Mouse (Mus musculus) splenic B cell, adult 2 months (primary cell): ENCODE data around the gene Srxn1.
A peak's percentile ranks its signal among the peaks of the same experiment; 100 is the strongest.
"Not testable (repeated sequence)": the region's sequence is repeated elsewhere in the genome, so short reads cannot be mapped to it uniquely, and the experiment has no call there.

ENCODE experiments used
- DNase-seq: peaks from one replicate; pipeline ENCODE4 v3.0.0-alpha.2; 2011; ENCODE audit warnings: low read depth, low spot score
- H3K27me3 ChIP-seq: 2 replicates; pipeline ENCODE4 v1.6.1; 2012; ENCODE audit warnings: mild to moderate bottlenecking, low read length, moderate library complexity, mixed read lengths; ENCODE audit not compliant: control insufficient read depth, poor library complexity, insufficient read depth, severe bottlenecking
- H3K36me3 ChIP-seq: 2 replicates; pipeline ENCODE4 v1.6.1; 2012; ENCODE audit warnings: mild to moderate bottlenecking, low read length, moderate library complexity, mixed read lengths; ENCODE audit not compliant: control insufficient read depth, poor library complexity, insufficient read depth, severe bottlenecking

Srxn1 gene

GRCm38 (mm10) chr2:152105318-152106224, at the start of gene Srxn1:
TSS of gene Srxn1 (plus strand) at chr2:152105516.
- H3K27me3 ChIP-seq, result no peaks in the 10 kb centered on the region; the same call in 1 of the 2 replicates
- no peaks in the 10 kb centered on the region for H3K36me3 ChIP-seq
- peak; percentile 34 for DNase-seq

DNA sequence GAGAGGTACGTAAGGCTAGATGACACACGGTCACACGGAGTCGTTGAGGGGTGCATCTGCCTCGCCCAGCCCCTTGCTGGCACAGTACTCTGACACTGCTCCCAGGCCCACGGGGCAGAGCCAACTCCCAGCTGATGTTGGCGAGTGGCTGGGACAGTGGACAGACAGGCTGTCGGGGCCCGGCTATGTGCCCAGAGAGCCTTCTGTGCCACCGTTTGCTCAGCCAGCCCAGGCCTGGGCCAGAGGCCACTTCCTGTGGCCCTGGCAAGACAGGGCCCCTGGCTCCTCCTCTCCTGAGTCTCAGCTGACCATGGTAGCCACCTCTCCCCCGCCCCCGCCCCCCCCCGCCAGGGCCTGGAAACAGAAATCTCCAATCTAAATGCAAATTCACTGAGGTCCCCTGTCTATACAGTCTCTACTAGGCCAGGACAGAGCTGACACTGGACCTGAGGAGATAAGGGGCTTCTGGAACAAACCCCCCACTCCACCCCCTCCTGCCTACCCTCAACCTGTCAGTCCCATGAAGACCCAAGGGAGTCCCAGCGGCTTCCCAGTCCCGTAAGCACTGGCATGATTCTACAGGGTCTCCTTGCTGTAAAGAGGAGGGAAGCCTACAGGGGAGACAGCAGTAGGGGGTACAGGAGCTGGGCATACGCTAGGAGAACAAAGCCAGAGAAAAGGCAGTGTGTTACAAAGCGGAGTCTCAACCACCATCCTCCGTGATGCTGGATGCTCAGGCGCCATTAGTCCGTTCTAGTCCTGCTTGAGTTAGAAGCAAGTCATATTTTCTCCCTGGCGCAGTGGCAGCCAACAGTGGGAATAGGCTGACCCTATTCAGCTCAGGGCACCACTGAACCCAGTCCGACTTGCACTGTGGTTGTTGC, 48.7 kb upstream of the Srxn1 start:
- DNase-seq, result no peak

DNA sequence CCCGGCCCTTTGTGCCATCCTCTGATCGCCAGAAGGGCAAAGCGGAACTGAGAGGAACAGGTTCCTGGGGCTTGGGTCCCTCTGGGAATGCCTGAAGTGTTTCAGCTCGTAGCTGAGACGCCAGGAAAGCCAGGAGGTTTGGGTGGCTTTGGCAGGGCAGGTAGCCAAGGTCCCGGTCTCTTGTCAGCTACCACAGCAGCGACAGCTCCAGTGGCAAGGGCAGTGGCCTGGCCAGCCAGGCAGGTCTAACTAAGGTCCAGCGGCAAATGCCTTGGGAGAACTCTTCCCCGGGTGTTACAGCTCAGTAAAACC, 48.1 kb upstream of the Srxn1 start:
- no peak for DNase-seq
- H3K36me3 ChIP-seq, result no peaks in the 10 kb centered on the region
- no peaks in the 10 kb centered on the region for H3K27me3 ChIP-seq

More for the DNA sequence above, 48.7 kb upstream of the Srxn1 start:
- no peaks in the 10 kb centered on the region for H3K27me3 ChIP-seq
- H3K36me3 ChIP-seq, result no peaks in the 10 kb centered on the region

DNA sequence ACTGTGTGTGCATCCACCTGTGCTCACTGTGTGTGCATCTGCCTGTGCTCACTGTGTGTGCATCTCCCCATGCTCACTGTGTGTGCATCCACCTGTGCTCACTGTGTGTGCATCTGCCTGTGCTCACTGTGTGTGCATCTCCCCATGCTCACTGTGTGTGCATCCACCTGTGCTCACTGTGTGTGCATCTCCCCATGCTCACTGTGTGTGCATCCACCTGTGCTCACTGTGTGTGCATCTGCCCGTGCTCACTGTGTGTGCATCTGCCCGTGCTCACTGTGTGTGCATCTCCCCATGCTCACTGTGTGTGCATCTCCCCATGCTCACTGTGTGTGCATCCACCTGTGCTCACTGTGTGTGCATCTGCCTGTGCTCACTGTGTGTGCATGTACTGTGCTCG, 42.5 kb upstream of the Srxn1 start:
- not testable (repeated sequence) for H3K27me3 ChIP-seq, DNase-seq, H3K36me3 ChIP-seq

DNA sequence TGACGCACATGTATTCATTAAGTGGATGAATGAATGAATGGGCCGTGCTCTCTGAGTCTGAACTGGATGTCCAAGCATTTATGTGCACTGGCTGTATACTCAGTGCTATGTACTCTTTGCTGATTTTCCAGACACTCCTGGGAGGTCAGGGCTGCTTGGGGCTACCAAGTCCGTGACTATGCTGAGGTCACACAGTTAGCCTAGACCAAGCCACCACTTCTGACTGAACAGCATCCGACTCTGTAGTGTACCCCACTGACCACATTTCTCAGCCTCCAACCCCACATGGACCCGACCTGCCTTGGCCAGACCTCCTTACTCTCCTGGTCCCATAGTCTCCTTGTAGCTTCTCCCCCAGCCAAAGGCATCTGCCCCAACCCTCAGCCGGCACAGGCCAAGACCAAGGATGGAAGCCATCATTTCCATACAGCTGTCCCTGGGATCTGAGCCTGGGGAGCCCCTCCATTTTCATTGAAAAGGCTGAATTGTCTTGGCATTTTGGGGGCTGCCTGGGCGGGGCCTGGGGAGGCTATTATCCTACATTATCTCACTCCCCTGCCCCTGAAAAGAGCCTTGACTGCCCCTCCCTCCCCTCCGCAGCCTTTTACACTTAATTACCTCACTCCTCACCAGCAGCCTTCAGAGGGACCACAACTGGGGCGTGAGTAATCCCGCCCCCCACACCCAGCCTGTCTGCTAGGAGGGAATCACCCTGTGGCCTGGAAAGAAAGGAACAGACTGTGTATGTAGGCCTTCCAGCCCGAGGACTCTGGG, 36.5 kb upstream of the Srxn1 start:
- no peaks in the 10 kb centered on the region for H3K27me3 ChIP-seq
- H3K36me3 ChIP-seq, result no peaks in the 10 kb centered on the region
- DNase-seq, result no peak

DNA sequence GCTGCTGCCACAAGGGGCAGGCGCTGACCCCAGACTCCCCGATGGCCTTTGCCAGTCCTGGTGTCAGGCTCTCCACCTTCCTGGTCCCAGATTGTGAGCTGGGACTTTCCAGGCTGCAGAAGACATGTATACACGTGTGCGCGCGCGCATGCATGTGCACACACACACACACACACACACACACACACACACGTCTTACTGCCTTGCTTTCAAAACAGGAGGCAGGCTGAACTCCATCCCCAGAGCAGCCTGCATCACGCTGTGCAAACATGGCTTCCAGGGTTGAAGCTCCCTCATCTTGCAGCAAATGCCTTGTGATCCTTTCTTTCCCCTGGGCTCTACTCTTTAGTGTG, 35.9 kb upstream of the Srxn1 start:
- Histone ChIP-seq H3K36me3 (no peaks in the 10 kb centered on the region), H3K27me3 (no peaks in the 10 kb centered on the region)
- DNase-seq, result no peak

- no peaks in the 10 kb centered on the region for H3K36me3 ChIP-seq
- no peak for DNase-seq
- H3K27me3 ChIP-seq, result no peaks in the 10 kb centered on the region
Measured at GRCm38 (mm10) chr2:152069941-152070340, 35.4 kb upstream of the Srxn1 start.

DNA sequence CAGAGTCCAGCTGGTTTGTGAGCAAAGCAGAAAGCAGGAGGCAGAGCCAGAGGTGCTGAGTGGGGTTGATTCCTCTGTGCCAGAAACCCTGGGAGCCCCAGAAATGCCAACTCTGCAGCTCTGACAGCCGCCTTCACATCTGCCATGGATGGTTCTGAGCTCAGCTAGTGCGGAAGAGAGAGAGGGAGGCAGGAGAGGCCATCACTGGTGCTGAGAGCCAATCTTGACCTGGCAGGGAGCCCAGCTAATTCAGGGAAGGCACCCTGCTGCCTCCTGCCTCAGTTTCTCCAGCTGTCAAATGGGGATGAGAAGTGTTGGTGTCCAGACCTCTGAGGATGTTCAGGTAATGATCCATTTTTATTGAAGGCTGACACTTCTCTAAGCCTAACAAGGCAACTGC, 30.8 kb upstream of the Srxn1 start:
- Histone ChIP-seq H3K27me3 (no peaks in the 10 kb centered on the region), H3K36me3 (no peaks in the 10 kb centered on the region)
- DNase-seq, result no peak

DNA sequence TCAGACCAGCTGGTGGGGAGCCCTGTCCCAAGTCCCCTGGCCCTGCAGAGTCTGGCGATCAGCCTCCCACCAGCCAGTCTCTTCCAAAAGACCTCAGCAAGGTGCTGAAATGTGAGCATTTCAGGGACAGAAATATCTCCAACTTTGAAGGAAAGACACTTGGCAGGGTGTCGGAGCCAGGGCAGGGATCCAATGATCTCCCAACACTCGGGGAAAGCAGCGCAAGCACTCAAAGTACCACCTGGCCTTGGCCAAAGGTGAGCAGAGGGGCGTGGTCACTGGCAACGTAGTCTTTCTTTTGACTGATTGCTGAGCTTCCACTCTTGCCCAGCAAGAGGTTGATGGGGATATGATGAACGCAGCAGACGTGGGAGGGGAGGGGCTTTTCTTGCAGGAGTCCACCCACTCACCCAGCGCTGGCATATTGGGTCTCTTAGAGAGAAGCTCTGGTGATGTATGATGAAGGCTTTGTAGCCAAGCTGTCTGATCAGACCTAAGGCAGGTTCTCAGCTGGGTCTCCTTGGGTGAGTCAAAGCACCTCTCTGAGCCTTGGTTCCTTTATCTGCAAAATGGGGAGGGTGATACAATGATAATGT, 29.9 kb upstream of the Srxn1 start:
- H3K27me3 ChIP-seq, result no peaks in the 10 kb centered on the region; the same call in 1 of the 2 replicates
- no peak for DNase-seq
- no peaks in the 10 kb centered on the region for H3K36me3 ChIP-seq

DNA sequence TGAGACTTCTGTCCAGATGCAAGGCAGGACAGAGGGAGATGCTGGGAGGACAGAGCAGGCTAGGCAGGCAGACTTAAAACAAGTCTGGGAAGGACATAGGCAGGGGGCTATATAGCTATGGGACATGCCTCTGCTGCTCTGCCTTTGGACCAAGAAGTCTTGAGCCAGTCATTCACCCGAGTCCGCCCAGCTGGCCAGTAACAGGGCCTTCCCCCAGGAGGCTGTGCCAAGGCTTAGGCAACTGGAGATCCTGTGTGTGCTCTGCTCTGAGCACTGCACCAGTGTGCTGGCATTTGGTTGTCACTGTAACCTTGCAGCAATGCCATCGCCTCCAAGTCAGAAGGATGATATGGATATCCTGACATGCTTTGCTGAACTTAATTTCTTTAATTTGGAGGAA, 28.0 kb upstream of the Srxn1 start:
- Histone ChIP-seq H3K36me3 (no peaks in the 10 kb centered on the region), H3K27me3 (no peaks in the 10 kb centered on the region; the same call in 1 of the 2 replicates)
- no peak for DNase-seq

GRCm38 (mm10) chr2:152080685-152081541, 24.4 kb upstream of the Srxn1 start, which contains the start of gene Scrt2:
TSS of gene Scrt2 (plus strand) at chr2:152081529.
- H3K27me3 ChIP-seq, result no peaks in the 10 kb centered on the region; the same call in 1 of the 2 replicates
- H3K36me3 ChIP-seq, result no peaks in the 10 kb centered on the region
- peak; percentile 53 for DNase-seq

DNA sequence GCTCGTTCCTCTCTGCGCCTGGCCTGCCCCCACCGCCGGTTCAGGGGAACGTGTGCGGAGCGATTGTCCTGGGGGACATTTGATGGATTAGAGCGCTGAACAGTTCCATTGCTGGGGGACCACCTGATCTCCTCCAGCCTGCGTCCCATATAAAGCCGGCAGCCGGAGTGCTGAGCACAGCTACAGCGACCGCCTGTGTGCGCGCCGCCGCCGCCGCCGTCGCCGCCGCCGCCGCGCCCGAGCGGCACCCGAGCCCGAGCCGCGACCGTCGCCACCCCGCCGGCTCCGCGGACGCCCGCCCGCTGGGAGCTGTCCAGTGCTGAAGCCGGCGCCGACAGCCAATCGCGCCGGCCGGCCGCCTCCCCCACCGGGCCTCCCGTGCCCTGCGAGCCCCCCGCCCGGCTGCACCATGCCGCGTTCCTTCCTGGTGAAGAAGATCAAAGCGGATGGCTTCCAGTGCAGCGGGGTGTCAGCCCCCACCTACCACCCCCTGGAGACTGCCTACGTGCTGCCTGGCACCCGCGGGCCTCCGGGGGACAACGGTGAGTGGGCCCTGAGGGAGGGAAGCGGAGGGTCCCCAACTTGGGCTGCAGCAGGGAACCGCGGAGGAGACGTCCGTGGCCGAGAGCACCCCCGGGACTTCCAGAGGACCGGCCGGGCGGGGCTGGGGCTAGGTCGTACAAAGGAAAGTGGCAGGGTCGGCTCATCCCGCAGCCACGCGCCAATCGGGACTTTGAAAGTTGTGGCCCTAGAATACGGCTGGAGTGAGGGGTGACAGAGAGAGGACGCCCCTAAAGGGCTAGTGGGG, 23.5 kb upstream of the Srxn1 start:
- Histone ChIP-seq H3K27me3 (no peaks in the 10 kb centered on the region; the same call in 1 of the 2 replicates), H3K36me3 (no peaks in the 10 kb centered on the region)
- DNase-seq, result peak; percentile 60
